Mouse (Mus musculus): ENCODE data around the gene Zscan25. TPM values are rescaled to one million over a fixed set of nuclear protein-coding genes. Genes with fewer than 3 reads are reported as not detected.
A peak's percentile ranks its signal among the peaks of the same experiment; 100 is the strongest.
"Not testable (repeated sequence)": the region's sequence is repeated elsewhere in the genome, so short reads cannot be mapped to it uniquely, and the experiment has no call there.

The Zscan25 gene
- polyA plus RNA-seq (2015; fragmentation: Nextera tagmentation; extraction: Ambion mirVana) = 0.56 and 0.60 TPM in 2 replicates

- H3K27ac ChIP-seq (ENCODE audit: low read length) = peak within 1 kb of the TSS; percentile 92
- ATAC-seq (ENCODE audit: low FRiP score, low TSS enrichment) = peak; percentile 100
- H3K4me1 ChIP-seq (ENCODE audit: insufficient read depth, low read length) = peaks cover 9% of the 10 kb centered on the region
- H3K9me3 ChIP-seq (ENCODE audit: low read length) = no peaks in the 10 kb centered on the region
- H3K36me3 ChIP-seq (ENCODE audit: insufficient read depth, low read length) = peaks cover 27% of the 10 kb centered on the region
- peak within 1 kb of the TSS; percentile 97 for H3K4me3 ChIP-seq (ENCODE audit: low read length)
- WGBS = under 1% methylated on average over 50 of the region's 50 CpGs
- H3K9ac ChIP-seq (replicated peaks; ENCODE audit: low read length) = peak within 1 kb of the TSS; percentile 84
- H3K4me2 ChIP-seq (replicated peaks; ENCODE audit: low read depth, low read length) = peak within 1 kb of the TSS; percentile 93
- no peaks in the 10 kb centered on the region for H3K27me3 ChIP-seq (ENCODE audit: insufficient read depth, low read length)
Observed at GRCm38 (mm10) chr5:145280371-145281143, at the start of gene Zscan25. Zscan25 (plus strand) TSS chr5:145280500.

GRCm38 (mm10) chr5:145230641-145231040 lies 49.7 kb upstream of the Zscan25 start:
- Histone ChIP-seq H3K36me3 (ENCODE audit: insufficient read depth, low read length) (peaks cover 17% of the 10 kb centered on the region), H3K27me3 (ENCODE audit: insufficient read depth, low read length) (no peaks in the 10 kb centered on the region), H3K4me3 (ENCODE audit: low read length) (no peak overlapping the region; the same call in 1 of the 2 replicates), H3K27ac (ENCODE audit: low read length) (peak overlapping the region; percentile 64; the same call in 1 of the 2 replicates), H3K4me2 (replicated peaks; ENCODE audit: low read depth, low read length) (peak overlapping the region; percentile 70), H3K9ac (replicated peaks; ENCODE audit: low read length) (peak overlapping the region; percentile 87; the same call in 1 of the 2 replicates), H3K9me3 (ENCODE audit: low read length) (no peaks in the 10 kb centered on the region), H3K4me1 (ENCODE audit: insufficient read depth, low read length) (peaks cover 14% of the 10 kb centered on the region)
- no peak for ATAC-seq (ENCODE audit: low FRiP score, low TSS enrichment)
- WGBS = 85% methylated on average over 4 of the region's 4 CpGs

GRCm38 (mm10) chr5:145231367-145231871 lies 48.9 kb upstream of the Zscan25 start, which contains the start of gene Zfp655:
Zfp655 (plus strand) TSS chr5:145231715.
- Histone ChIP-seq H3K4me3 (ENCODE audit: low read length) (peak within 1 kb of the TSS; percentile 66), H3K36me3 (ENCODE audit: insufficient read depth, low read length) (peaks cover 20% of the 10 kb centered on the region), H3K27ac (ENCODE audit: low read length) (peak within 1 kb of the TSS; percentile 64), H3K9ac (replicated peaks; ENCODE audit: low read length) (peak within 1 kb of the TSS; percentile 87), H3K27me3 (ENCODE audit: insufficient read depth, low read length) (no peaks in the 10 kb centered on the region), H3K4me2 (replicated peaks; ENCODE audit: low read depth, low read length) (peak within 1 kb of the TSS; percentile 70), H3K4me1 (ENCODE audit: insufficient read depth, low read length) (peaks cover 14% of the 10 kb centered on the region), H3K9me3 (ENCODE audit: low read length) (no peaks in the 10 kb centered on the region)
- peak; percentile 97 for ATAC-seq (ENCODE audit: low FRiP score, low TSS enrichment)
- WGBS = 0% methylated on average over 42 of the region's 42 CpGs

- H3K36me3 ChIP-seq (ENCODE audit: insufficient read depth, low read length) = peaks cover 22% of the 10 kb centered on the region
- under 1% methylated on average over 37 of the region's 49 CpGs for WGBS
- peak overlapping the region; percentile 87 for H3K9ac ChIP-seq (replicated peaks; ENCODE audit: low read length)
- H3K9me3 ChIP-seq (ENCODE audit: low read length) = no peaks in the 10 kb centered on the region
- H3K4me2 ChIP-seq (replicated peaks; ENCODE audit: low read depth, low read length) = peak overlapping the region; percentile 70
- no peaks in the 10 kb centered on the region for H3K27me3 ChIP-seq (ENCODE audit: insufficient read depth, low read length)
- peak overlapping the region; percentile 66 for H3K4me3 ChIP-seq (ENCODE audit: low read length)
- peak; percentile 72 for ATAC-seq (ENCODE audit: low FRiP score, low TSS enrichment)
- peaks cover 14% of the 10 kb centered on the region for H3K4me1 ChIP-seq (ENCODE audit: insufficient read depth, low read length)
- peak overlapping the region; percentile 64 for H3K27ac ChIP-seq (ENCODE audit: low read length)
Observed at GRCm38 (mm10) chr5:145231893-145232411, 48.3 kb upstream of the Zscan25 start.

GRCm38 (mm10) chr5:145234636-145235035 lies 45.7 kb upstream of the Zscan25 start:
- H3K36me3 ChIP-seq (ENCODE audit: insufficient read depth, low read length) = peaks cover 37% of the 10 kb centered on the region
- H3K4me2 ChIP-seq (replicated peaks; ENCODE audit: low read depth, low read length) = no peak overlapping the region
- H3K27me3 ChIP-seq (ENCODE audit: insufficient read depth, low read length) = no peaks in the 10 kb centered on the region
- no peak overlapping the region for H3K4me3 ChIP-seq (ENCODE audit: low read length)
- peaks cover 14% of the 10 kb centered on the region for H3K4me1 ChIP-seq (ENCODE audit: insufficient read depth, low read length)
- no peaks in the 10 kb centered on the region for H3K9me3 ChIP-seq (ENCODE audit: low read length)
- no peak overlapping the region for H3K27ac ChIP-seq (ENCODE audit: low read length)
- no peak for ATAC-seq (ENCODE audit: low FRiP score, low TSS enrichment)
- no peak overlapping the region for H3K9ac ChIP-seq (replicated peaks; ENCODE audit: low read length)

- peaks cover 53% of the 10 kb centered on the region for H3K36me3 ChIP-seq (ENCODE audit: insufficient read depth, low read length)
- no peak overlapping the region for H3K27ac ChIP-seq (ENCODE audit: low read length)
- H3K9me3 ChIP-seq (ENCODE audit: low read length) = no peaks in the 10 kb centered on the region
- H3K4me2 ChIP-seq (replicated peaks; ENCODE audit: low read depth, low read length) = no peak overlapping the region
- ATAC-seq (ENCODE audit: low FRiP score, low TSS enrichment) = no peak
- WGBS = 91% methylated on average over 3 of the region's 3 CpGs
- no peaks in the 10 kb centered on the region for H3K4me1 ChIP-seq (ENCODE audit: insufficient read depth, low read length)
- no peak overlapping the region for H3K4me3 ChIP-seq (ENCODE audit: low read length)
- H3K9ac ChIP-seq (replicated peaks; ENCODE audit: low read length) = no peak overlapping the region
- no peaks in the 10 kb centered on the region for H3K27me3 ChIP-seq (ENCODE audit: insufficient read depth, low read length)
Observed at GRCm38 (mm10) chr5:145249520-145249919, 30.8 kb upstream of the Zscan25 start.

- H3K4me3 ChIP-seq (ENCODE audit: low read length); ATAC-seq (ENCODE audit: low FRiP score, low TSS enrichment); H3K27me3 ChIP-seq (ENCODE audit: insufficient read depth, low read length); H3K9ac ChIP-seq (replicated peaks; ENCODE audit: low read length); H3K27ac ChIP-seq (ENCODE audit: low read length); H3K9me3 ChIP-seq (ENCODE audit: low read length); H3K4me2 ChIP-seq (replicated peaks; ENCODE audit: low read depth, low read length); H3K4me1 ChIP-seq (ENCODE audit: insufficient read depth, low read length); H3K36me3 ChIP-seq (ENCODE audit: insufficient read depth, low read length): not testable (repeated sequence)
- WGBS = 84% methylated on average over 2 of the region's 2 CpGs
Observed at GRCm38 (mm10) chr5:145273568-145273967, 6.7 kb upstream of the Zscan25 start.

GRCm38 (mm10) chr5:145279948-145280347 lies 352 bp upstream of the Zscan25 start:
- Histone ChIP-seq H3K4me2 (replicated peaks; ENCODE audit: low read depth, low read length) (no peak overlapping the region; the same call in 1 of the 2 replicates), H3K9me3 (ENCODE audit: low read length) (no peaks in the 10 kb centered on the region), H3K4me1 (ENCODE audit: insufficient read depth, low read length) (peaks cover 9% of the 10 kb centered on the region), H3K27me3 (ENCODE audit: insufficient read depth, low read length) (no peaks in the 10 kb centered on the region), H3K27ac (ENCODE audit: low read length) (no peak overlapping the region), H3K36me3 (ENCODE audit: insufficient read depth, low read length) (peaks cover 23% of the 10 kb centered on the region), H3K9ac (replicated peaks; ENCODE audit: low read length) (no peak overlapping the region), H3K4me3 (ENCODE audit: low read length) (peak overlapping the region; percentile 97)
- ATAC-seq (ENCODE audit: low FRiP score, low TSS enrichment) = peak; percentile 8; the same call in 1 of the 2 replicates
- WGBS = 87% methylated on average over 2 of the region's 2 CpGs

GRCm38 (mm10) chr5:145288382-145288781 lies 8.1 kb downstream of the Zscan25 start:
- Histone ChIP-seq H3K4me1 (ENCODE audit: insufficient read depth, low read length) (no peaks in the 10 kb centered on the region), H3K4me2 (replicated peaks; ENCODE audit: low read depth, low read length) (no peak overlapping the region), H3K4me3 (ENCODE audit: low read length) (no peak overlapping the region), H3K9me3 (ENCODE audit: low read length) (no peaks in the 10 kb centered on the region), H3K27me3 (ENCODE audit: insufficient read depth, low read length) (no peaks in the 10 kb centered on the region), H3K9ac (replicated peaks; ENCODE audit: low read length) (no peak overlapping the region), H3K27ac (ENCODE audit: low read length) (no peak overlapping the region), H3K36me3 (ENCODE audit: insufficient read depth, low read length) (peaks cover 89% of the 10 kb centered on the region)
- ATAC-seq (ENCODE audit: low FRiP score, low TSS enrichment) = no peak
- WGBS = 95% methylated on average over 5 of the region's 5 CpGs

- H3K9ac ChIP-seq (replicated peaks; ENCODE audit: low read length) = no peak overlapping the region
- H3K27me3 ChIP-seq (ENCODE audit: insufficient read depth, low read length) = no peaks in the 10 kb centered on the region
- peaks cover 75% of the 10 kb centered on the region for H3K36me3 ChIP-seq (ENCODE audit: insufficient read depth, low read length)
- no peak for ATAC-seq (ENCODE audit: low FRiP score, low TSS enrichment)
- H3K27ac ChIP-seq (ENCODE audit: low read length) = no peak overlapping the region
- H3K9me3 ChIP-seq (ENCODE audit: low read length) = no peaks in the 10 kb centered on the region
- 97% methylated on average over 16 of the region's 16 CpGs for WGBS
- no peak overlapping the region for H3K4me3 ChIP-seq (ENCODE audit: low read length)
- H3K4me2 ChIP-seq (replicated peaks; ENCODE audit: low read depth, low read length) = no peak overlapping the region
- no peaks in the 10 kb centered on the region for H3K4me1 ChIP-seq (ENCODE audit: insufficient read depth, low read length)
Observed at GRCm38 (mm10) chr5:145290697-145291096, 10.4 kb downstream of the Zscan25 start.
